Mouse (Mus musculus): ENCODE measurements around the gene Kctd21. TPM values are rescaled to one million over a fixed set of nuclear protein-coding genes. Genes with fewer than 3 reads are reported as not detected.

Gene Kctd21
- total and polyA plus RNA-seq, 2 experiments from 2014 or later: 3.1 to 6.1 TPM

DNA sequence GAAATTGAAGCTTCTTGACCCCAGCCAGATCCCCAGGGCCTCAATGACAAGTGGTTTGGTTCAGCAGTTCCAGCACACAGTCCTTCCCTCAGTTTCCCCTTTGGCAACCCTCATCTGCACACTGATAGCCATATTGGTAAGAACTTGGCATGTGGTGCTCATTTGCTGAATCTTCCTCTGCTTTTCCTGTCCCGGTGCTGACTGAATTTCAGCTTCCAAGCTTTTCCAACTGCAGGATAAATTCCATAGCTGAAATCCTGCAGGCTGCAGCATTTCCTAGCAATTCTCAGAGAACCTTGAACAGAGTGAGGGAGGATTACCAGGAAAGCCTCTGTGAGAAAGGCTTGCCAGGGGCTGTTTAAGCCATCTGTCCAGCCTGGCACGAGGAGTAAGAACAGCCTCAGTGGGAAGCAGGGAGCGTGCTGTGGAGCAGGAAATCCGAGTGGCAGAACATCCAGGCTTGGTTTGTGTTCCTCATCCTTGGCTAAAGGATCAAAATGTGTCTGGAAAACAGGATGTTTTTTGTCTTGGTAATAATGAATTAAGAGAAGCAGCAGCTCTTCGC lies 54.8 kb downstream of the Kctd21 start:
- Histone ChIP-seq H3K36me3 (ENCODE audit: insufficient read depth, low read length) (peaks cover 36% of the 10 kb centered on the region), H3K4me3 (ENCODE audit: low read depth, low read length) (no peak overlapping the region), H3K9me3 (ENCODE audit: low read length) (no peaks in the 10 kb centered on the region), H3K27ac (ENCODE audit: low read depth, low read length) (no peak overlapping the region), H3K4me2 (ENCODE audit: low read depth, low read length, poor library complexity, severe bottlenecking) (no peak overlapping the region), H3K4me1 (ENCODE audit: insufficient read depth, low read length) (no peaks in the 10 kb centered on the region), H3K9ac (replicated peaks; ENCODE audit: low read length, poor library complexity, severe bottlenecking) (no peak overlapping the region), H3K27me3 (ENCODE audit: insufficient read depth, low read length) (no peaks in the 10 kb centered on the region)
- DNase-seq (ENCODE audit: low spot score): peak; percentile 92
- TF ChIP-seq CTCF (IDR thresholded peaks at IDR 0.05): no peak
- WGBS: 76% methylated on average over 5 of the region's 5 CpGs
- peak; percentile 62; the same call in 1 of the 2 replicates for ATAC-seq (ENCODE audit: low FRiP score)

DNA sequence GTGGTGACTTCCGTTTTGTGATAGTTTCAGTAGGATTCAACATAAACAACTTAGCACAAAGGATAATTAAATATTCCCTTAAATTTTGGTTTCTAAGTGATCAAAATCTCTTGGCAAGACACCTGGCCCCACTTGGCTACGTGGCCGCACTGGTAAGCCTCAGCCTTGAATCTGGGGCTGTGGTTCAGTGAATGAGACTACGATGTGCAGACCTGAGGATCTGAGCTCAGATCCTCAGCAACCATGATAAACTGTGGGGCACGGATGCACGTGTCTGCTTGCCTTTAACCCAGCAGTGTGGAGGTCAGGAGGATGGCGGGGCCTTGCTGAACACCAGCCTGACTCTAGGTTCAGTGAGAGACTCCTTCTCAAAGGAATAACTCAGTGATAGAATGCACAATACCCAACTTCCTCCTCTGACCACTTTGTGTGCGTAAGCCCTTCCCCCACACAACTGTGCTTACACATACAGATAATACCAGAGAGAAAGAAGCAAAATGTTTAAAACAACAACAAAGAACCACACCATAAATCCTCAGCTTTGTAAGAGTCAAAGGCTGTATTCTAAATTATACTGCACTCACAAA lies 55.5 kb downstream of the Kctd21 start:
- H3K9ac ChIP-seq (replicated peaks; ENCODE audit: low read length, poor library complexity, severe bottlenecking): no peak overlapping the region
- no peak overlapping the region for H3K4me2 ChIP-seq (ENCODE audit: low read depth, low read length, poor library complexity, severe bottlenecking)
- DNase-seq (ENCODE audit: low spot score): peak; percentile 2
- H3K36me3 ChIP-seq (ENCODE audit: insufficient read depth, low read length): peaks cover 32% of the 10 kb centered on the region
- no peak overlapping the region for H3K4me3 ChIP-seq (ENCODE audit: low read depth, low read length)
- H3K9me3 ChIP-seq (ENCODE audit: low read length): no peaks in the 10 kb centered on the region
- WGBS: 91% methylated on average over 8 of the region's 8 CpGs
- no peak for TF ChIP-seq CTCF (IDR thresholded peaks at IDR 0.05)
- no peak for ATAC-seq (ENCODE audit: low FRiP score)
- H3K27ac ChIP-seq (ENCODE audit: low read depth, low read length): no peak overlapping the region
- H3K4me1 ChIP-seq (ENCODE audit: insufficient read depth, low read length): no peaks in the 10 kb centered on the region
- H3K27me3 ChIP-seq (ENCODE audit: insufficient read depth, low read length): no peaks in the 10 kb centered on the region

DNA sequence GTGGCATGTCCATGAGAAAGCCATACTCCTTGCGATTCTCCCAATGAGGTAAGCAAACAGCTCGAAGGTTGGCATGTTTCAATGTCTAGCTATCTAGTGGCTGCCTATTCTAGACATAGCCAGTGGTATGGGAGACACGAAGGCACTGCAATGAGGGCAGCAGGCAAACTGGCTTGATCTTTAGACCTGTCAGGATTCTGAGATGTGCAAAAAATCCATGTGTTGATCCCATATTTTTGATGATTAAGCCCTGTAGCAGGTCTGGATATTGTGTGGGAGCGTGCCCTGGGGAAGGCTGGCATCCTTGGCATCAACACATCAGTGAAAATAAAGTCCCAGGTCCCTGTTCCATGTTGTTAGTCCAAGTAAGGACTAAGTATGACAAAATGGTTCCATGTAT lies 56.4 kb downstream of the Kctd21 start:
- H3K27me3 ChIP-seq (ENCODE audit: insufficient read depth, low read length): no peaks in the 10 kb centered on the region
- H3K4me1 ChIP-seq (ENCODE audit: insufficient read depth, low read length): no peaks in the 10 kb centered on the region
- H3K27ac ChIP-seq (ENCODE audit: low read depth, low read length): no peak overlapping the region
- ATAC-seq (ENCODE audit: low FRiP score) (no peak), DNase-seq (ENCODE audit: low spot score) (no peak)
- H3K36me3 ChIP-seq (ENCODE audit: insufficient read depth, low read length): peaks cover 25% of the 10 kb centered on the region
- H3K9ac ChIP-seq (replicated peaks; ENCODE audit: low read length, poor library complexity, severe bottlenecking): no peak overlapping the region
- no peak overlapping the region for H3K4me3 ChIP-seq (ENCODE audit: low read depth, low read length)
- 97% methylated on average over 4 of the region's 4 CpGs for WGBS
- H3K9me3 ChIP-seq (ENCODE audit: low read length): no peaks in the 10 kb centered on the region
- no peak for TF ChIP-seq CTCF (IDR thresholded peaks at IDR 0.05)
- H3K4me2 ChIP-seq (ENCODE audit: low read depth, low read length, poor library complexity, severe bottlenecking): no peak overlapping the region

DNA sequence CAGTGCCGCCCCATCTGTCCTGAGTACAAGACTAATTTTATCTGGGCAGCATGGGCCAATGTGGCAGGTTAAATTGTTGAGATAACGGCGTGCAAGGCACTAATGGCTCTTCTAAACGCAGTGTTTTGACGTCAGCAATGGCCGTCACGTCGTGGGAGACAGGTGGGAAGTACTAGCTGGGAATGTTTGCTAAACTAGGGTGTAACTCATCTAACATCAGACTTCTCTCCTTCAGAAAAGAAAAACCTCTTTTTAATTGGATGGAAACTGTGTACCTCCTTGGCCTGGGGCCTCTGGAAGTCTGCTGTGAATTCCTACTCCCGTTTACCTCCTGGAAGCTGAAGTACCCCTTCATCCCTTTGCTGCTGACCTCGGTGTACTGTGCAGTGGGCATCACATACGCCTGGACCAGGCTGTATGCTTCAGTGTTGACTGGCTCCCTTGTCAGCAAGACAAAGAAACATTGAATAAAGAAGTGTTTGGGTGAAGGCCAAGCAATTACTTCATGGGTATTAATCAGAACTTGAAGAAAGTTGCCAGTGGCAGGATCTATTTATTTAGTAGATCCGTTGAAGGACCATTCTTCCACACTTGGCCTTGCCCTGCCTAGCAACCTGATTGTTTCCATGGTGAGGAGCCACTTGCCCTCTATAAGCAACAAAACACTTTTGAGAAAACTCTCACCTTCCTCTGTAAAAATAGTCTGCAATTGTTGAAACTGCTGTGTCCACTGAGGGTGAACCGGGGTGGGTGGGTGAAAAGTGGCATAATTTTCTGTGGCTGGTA lies 59.4 kb downstream of the Kctd21 start:
- no peak overlapping the region for H3K4me3 ChIP-seq (ENCODE audit: low read depth, low read length)
- peaks cover 9% of the 10 kb centered on the region; the same call in 1 of the 2 replicates for H3K36me3 ChIP-seq (ENCODE audit: insufficient read depth, low read length)
- H3K4me1 ChIP-seq (ENCODE audit: insufficient read depth, low read length): no peaks in the 10 kb centered on the region
- peak; percentile 74 for DNase-seq (ENCODE audit: low spot score)
- no peak overlapping the region for H3K4me2 ChIP-seq (ENCODE audit: low read depth, low read length, poor library complexity, severe bottlenecking)
- 64% methylated on average over 13 of the region's 13 CpGs for WGBS
- no peak overlapping the region for H3K9ac ChIP-seq (replicated peaks; ENCODE audit: low read length, poor library complexity, severe bottlenecking)
- peak; percentile 47; the same call in 1 of the 2 replicates for ATAC-seq (ENCODE audit: low FRiP score)
- no peaks in the 10 kb centered on the region for H3K27me3 ChIP-seq (ENCODE audit: insufficient read depth, low read length)
- no peaks in the 10 kb centered on the region for H3K9me3 ChIP-seq (ENCODE audit: low read length)
- no peak for TF ChIP-seq CTCF (IDR thresholded peaks at IDR 0.05)
- H3K27ac ChIP-seq (ENCODE audit: low read depth, low read length): no peak overlapping the region

DNA sequence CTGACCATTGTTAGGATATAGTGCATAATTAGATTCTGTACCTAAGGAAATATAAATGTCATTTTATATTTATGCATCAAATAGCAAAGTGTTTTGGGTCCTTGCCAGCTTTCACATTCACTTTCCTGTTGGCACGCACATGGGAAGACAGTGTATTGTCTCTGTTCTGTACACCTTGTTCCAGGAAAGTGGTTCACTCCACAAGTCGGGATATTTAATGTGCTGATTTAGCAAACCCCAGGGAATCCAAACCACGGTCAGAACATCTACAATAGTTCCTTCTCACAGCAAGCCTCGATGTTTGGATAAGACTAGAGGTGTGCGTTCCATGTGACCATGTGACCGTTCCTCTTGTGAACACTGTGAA lies 59.9 kb downstream of the Kctd21 start:
- DNase-seq (ENCODE audit: low spot score) (peak; percentile 3), ATAC-seq (ENCODE audit: low FRiP score) (no peak)
- no peak overlapping the region for H3K27ac ChIP-seq (ENCODE audit: low read depth, low read length)

DNA sequence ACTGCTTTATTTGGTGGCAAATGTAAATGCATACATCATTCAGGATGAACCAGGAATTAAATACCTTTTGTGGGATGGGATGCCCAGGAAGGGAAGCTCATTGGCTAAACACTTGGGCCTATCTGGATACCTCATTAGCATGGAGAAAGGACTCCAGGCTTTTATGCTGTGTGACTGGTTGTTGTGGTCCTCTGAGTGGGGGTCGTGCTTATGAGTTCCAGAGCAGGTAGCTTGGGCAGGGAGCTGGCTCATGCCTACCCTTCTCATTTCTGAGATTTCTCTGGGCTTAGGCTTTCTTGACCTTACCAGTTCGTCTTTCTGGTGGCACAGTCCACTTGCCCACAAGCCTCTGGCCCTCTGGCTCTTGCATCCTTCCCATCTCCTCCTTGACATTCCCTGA lies 62.2 kb downstream of the Kctd21 start:
- 80% methylated on average over 2 of the region's 2 CpGs for WGBS
- no peak for TF ChIP-seq CTCF (IDR thresholded peaks at IDR 0.05)
- H3K27me3 ChIP-seq (ENCODE audit: insufficient read depth, low read length): no peaks in the 10 kb centered on the region
- 0 out of 2 replicates have a peak, but pooled peaks cover 6% of the 10 kb centered on the region for H3K36me3 ChIP-seq (ENCODE audit: insufficient read depth, low read length)
- no peak for ATAC-seq (ENCODE audit: low FRiP score)
- no peak overlapping the region for H3K9ac ChIP-seq (replicated peaks; ENCODE audit: low read length, poor library complexity, severe bottlenecking)
- H3K4me3 ChIP-seq (ENCODE audit: low read depth, low read length): no peak overlapping the region
- H3K27ac ChIP-seq (ENCODE audit: low read depth, low read length): no peak overlapping the region
- no peaks in the 10 kb centered on the region for H3K9me3 ChIP-seq (ENCODE audit: low read length)
- no peak for DNase-seq (ENCODE audit: low spot score)
- no peak overlapping the region for H3K4me2 ChIP-seq (ENCODE audit: low read depth, low read length, poor library complexity, severe bottlenecking)
- no peaks in the 10 kb centered on the region for H3K4me1 ChIP-seq (ENCODE audit: insufficient read depth, low read length)

More for the DNA sequence above, 59.9 kb downstream of the Kctd21 start:
- no peaks in the 10 kb centered on the region for H3K27me3 ChIP-seq (ENCODE audit: insufficient read depth, low read length)
- H3K4me2 ChIP-seq (ENCODE audit: low read depth, low read length, poor library complexity, severe bottlenecking): no peak overlapping the region
- no peak overlapping the region for H3K4me3 ChIP-seq (ENCODE audit: low read depth, low read length)
- H3K9me3 ChIP-seq (ENCODE audit: low read length): no peaks in the 10 kb centered on the region
- H3K36me3 ChIP-seq (ENCODE audit: insufficient read depth, low read length): peaks cover 7% of the 10 kb centered on the region; the same call in 1 of the 2 replicates
- no peak overlapping the region for H3K9ac ChIP-seq (replicated peaks; ENCODE audit: low read length, poor library complexity, severe bottlenecking)
- WGBS: 73% methylated on average over 6 of the region's 6 CpGs
- TF ChIP-seq CTCF (IDR thresholded peaks at IDR 0.05): no peak
- no peaks in the 10 kb centered on the region for H3K4me1 ChIP-seq (ENCODE audit: insufficient read depth, low read length)
